Mouse (Mus musculus) erythroblast, embryonic 14.5 days (primary cell): Measurements from ENCODE around the gene Tmem216. TPM values are rescaled to one million over a fixed set of nuclear protein-coding genes. Genes with fewer than 3 reads are reported as not detected.

ENCODE experiments used
- H3K27me3 ChIP-seq: 2 replicates; pipeline ENCODE4 v1.6.1; 2012; ENCODE audit warnings: inconsistent platforms; ENCODE audit not compliant: control insufficient read depth
- H3K36me3 ChIP-seq: 2 replicates; pipeline ENCODE4 v1.6.1; 2012; ENCODE audit warnings: mild to moderate bottlenecking, inconsistent platforms; ENCODE audit not compliant: control insufficient read depth
- H3K4me1 ChIP-seq: 2 replicates; pipeline ENCODE4 v1.6.1; 2012; ENCODE audit warnings: inconsistent platforms; ENCODE audit not compliant: control insufficient read depth
- H3K4me3 ChIP-seq: replicated peaks from 2 replicates; pipeline ENCODE3; 2012; ENCODE audit warnings: moderate library complexity, mild to moderate bottlenecking, inconsistent platforms
- H3K9me3 ChIP-seq: 2 replicates; pipeline ENCODE4 v1.6.1; 2012; ENCODE audit warnings: low read length, inconsistent platforms, mixed read lengths; ENCODE audit not compliant: control insufficient read depth
- GATA1 ChIP-seq: IDR thresholded peaks from 2 replicates; pipeline ENCODE4 v1.6.1; 2012; ENCODE audit warnings: low read length, inconsistent platforms, mixed read lengths
- TAL1 ChIP-seq: IDR thresholded peaks from 3 replicates; pipeline ENCODE4 v1.6.1; 2012; ENCODE audit warnings: low read length, inconsistent platforms, mixed read lengths
- polyA plus RNA-seq: library from polyadenylated mRNA; stranded (reverse); fragments of >175 nt; gene quantifications from 2 replicates; pipeline ENCODE4 v1.2.3, GENCODE M21; 2012

Tmem216 gene
- polyA plus RNA-seq, 1 experiment, result 0.14 TPM

DNA sequence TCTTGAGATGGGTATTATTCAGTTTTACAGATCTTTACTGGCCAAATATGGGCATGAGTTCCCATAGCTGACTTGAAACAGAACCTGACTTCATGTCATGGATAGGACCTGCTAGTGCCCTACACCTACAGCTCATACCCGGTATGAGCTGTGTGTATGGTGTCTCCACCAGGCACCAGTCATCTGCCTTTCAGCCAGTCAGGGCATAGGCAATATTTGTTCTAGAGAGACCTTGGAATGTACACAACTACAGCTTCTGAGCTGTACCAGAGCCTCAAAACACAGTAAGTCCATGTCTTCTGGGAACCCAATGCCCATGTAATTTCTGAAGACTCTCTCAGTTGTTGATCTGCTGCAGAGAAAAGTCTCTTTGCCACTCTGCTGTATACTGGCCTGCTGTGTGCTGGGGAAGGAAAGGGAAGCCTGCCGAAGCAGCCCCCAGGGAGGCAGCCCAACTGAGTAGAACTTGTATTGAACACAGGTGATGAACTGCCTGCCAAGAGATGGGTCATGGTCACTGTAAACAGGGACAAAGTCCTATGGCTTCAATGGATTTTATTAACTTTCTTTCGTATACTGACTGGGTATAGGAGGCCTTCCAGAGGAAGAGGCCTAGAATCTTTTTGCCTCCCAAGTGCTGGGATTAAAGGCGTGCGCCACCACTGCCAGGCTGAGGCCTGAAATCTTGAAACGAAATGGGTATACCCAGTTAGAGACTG, 35.8 kb upstream of the Tmem216 start:
- Histone ChIP-seq H3K27me3 (no peaks in the 10 kb centered on the region), H3K9me3 (no peaks in the 10 kb centered on the region), H3K36me3 (peaks cover 58% of the 10 kb centered on the region), H3K4me1 (no peaks in the 10 kb centered on the region; the same call in 1 of the 2 replicates), H3K4me3 (no peak overlapping the region)
- TF ChIP-seq TAL1, result no peak
- no peak for TF ChIP-seq GATA1

DNA sequence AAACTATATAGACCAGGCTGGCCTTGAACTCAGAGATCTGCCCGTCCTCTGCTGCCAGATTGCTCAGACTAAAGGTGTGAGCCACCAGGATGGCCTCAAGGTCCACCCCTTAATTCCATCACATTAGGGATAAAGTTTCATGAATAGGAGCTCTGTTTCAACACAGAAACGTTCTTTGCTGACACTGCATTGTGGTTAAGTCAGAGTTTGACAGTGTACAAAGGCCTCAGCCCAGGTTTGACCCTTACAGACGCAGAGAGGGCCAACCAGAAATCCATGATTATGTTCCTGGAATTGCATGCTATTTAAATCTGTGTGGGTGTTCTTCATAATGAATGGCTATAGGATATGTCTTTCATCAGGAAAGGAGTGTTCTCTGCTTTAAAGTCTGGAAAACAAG, 34.3 kb upstream of the Tmem216 start:
- H3K4me1 ChIP-seq, result no peaks in the 10 kb centered on the region; the same call in 1 of the 2 replicates
- no peak for TF ChIP-seq GATA1
- no peak for TF ChIP-seq TAL1
- no peaks in the 10 kb centered on the region for H3K9me3 ChIP-seq
- no peaks in the 10 kb centered on the region for H3K27me3 ChIP-seq
- no peak overlapping the region for H3K4me3 ChIP-seq
- H3K36me3 ChIP-seq, result peaks cover 49% of the 10 kb centered on the region

DNA sequence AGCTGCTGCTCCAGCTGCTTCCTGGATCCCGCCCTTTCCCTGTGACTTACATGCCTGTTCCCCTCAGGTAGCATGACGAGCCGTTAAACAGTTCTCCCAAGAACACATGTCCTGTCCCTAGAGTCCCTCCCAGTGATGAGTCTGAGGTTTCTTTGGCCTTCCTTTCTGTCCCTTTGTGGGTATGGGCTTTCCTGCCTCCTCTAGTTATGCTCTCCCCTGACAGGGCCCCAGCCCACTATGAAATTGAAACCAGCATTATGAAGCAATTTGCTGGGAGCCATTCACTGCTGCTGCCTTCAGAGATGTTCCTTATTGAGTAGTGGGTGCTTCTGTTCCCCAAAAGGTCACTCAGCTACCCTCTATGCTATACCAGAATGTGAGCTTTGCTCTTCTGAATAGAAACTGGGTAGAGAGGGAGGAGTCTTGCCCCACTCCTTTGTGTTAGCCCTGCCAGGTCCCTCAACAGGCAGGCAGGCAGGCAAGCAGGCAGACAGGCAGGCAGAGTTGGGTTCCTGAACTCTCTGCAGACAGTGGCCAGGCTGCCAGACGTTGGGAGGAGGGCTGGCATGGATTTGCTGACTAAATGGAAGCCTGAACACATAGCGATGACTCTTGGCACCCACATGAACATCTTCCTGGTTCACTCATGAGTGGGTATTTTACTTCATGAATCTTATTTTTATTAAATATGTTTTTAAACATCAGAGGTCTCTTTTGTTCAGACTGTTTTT, 33.3 kb upstream of the Tmem216 start:
- peaks cover 2% of the 10 kb centered on the region for H3K4me1 ChIP-seq
- H3K9me3 ChIP-seq, result no peaks in the 10 kb centered on the region
- no peak overlapping the region for H3K4me3 ChIP-seq
- TF ChIP-seq GATA1 (no peak), TAL1 (no peak)
- no peaks in the 10 kb centered on the region for H3K27me3 ChIP-seq
- H3K36me3 ChIP-seq, result peaks cover 45% of the 10 kb centered on the region

DNA sequence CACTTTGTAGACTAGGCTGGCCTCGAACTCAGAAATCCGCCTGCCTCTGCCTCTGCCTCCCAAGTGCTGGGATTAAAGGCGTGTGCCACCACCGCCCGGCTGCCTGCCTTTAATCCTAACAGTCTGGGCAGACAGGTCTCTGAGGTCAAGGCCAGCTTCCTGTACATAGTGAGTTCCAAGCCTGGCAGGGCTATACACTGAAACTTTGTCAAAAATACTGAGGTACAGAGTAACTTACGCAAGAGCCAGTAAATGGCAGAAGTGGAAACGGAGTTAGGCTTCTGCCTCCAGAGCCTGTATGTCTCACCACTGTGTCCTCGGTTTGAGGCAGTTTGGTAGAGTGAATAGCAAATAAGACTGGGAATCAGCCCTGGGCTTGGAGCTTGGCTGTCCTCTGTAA, 31.2 kb upstream of the Tmem216 start:
- TF ChIP-seq TAL1, result no peak
- no peak for TF ChIP-seq GATA1
- Histone ChIP-seq H3K4me3 (no peak overlapping the region), H3K9me3 (no peaks in the 10 kb centered on the region), H3K4me1 (peaks cover 2% of the 10 kb centered on the region), H3K27me3 (no peaks in the 10 kb centered on the region), H3K36me3 (peaks cover 41% of the 10 kb centered on the region)

DNA sequence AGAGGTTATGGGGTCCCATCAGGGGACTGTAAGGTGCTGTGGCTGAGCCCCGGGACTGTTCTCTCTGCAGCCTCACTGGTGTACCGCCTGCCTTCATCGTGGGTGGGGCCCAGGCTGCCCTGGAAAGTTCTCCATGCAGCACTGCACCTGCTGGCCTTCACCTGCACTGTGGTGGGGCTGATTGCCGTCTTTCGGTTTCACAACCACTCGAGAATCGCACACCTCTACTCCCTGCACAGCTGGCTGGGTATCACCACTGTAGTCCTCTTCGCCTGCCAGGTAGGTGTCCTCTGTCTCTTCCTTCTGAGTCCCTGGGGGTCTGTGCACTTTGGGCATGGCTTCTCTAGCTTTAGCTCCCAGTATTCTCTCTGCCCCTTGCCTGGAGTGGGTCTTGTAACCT, 29.1 kb upstream of the Tmem216 start:
- Histone ChIP-seq H3K4me1 (peaks cover 2% of the 10 kb centered on the region), H3K9me3 (no peaks in the 10 kb centered on the region), H3K4me3 (no peak overlapping the region), H3K36me3 (peaks cover 44% of the 10 kb centered on the region), H3K27me3 (no peaks in the 10 kb centered on the region)
- TF ChIP-seq GATA1 (no peak), TAL1 (no peak)

DNA sequence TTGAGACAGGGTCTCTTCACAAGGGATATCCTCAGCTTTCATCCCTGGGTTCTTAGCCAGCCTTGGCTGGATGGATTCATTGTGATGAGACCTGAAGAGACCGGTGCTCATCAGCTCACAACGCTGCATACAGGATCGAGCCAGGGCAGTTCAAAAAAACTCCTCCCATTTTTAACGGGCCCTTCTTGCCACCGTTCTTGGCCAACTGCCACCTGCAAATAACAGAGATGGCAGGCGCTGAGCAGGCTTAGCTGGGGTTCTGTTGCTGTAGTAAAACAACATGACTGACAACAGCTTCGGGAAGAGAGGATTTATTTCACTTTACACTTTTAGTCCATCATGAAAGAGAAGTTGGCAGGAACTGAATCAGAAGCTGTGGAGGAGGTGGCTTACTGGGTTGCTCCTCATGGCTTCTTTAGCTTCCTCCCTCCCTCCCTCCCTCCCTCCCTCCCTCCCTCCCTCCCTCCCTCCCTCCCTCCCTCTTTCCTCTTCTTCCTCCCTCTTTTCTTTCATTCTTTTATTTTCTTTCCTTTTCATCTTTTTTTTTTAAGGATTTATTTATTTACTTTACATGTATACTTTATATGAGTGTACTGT, 27.6 kb upstream of the Tmem216 start:
- Histone ChIP-seq H3K9me3 (no peaks in the 10 kb centered on the region), H3K36me3 (peaks cover 38% of the 10 kb centered on the region), H3K27me3 (no peaks in the 10 kb centered on the region), H3K4me3 (no peak overlapping the region), H3K4me1 (peaks cover 12% of the 10 kb centered on the region)
- TF ChIP-seq TAL1, result no peak

DNA sequence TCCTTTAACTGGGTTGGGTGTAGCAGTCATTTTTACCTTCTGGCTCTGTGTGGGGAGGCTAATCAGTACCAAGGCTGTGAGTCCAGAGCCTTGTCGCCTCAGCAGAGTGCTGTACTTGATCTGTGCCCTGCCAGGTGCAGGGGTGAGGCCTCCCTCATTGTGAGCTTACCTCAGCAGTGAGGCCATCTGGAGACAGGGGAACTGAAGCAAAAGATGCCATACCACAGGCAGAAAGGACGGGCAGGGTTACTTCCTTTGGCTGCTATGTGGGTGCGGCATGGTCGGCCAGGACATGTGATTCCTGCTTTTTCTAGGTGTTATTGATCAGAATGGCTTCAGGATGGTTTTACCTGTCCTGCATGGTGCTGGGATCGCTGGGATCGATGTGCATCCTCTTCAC, 25.9 kb upstream of the Tmem216 start:
- H3K9me3 ChIP-seq, result no peaks in the 10 kb centered on the region
- H3K4me3 ChIP-seq, result no peak overlapping the region
- no peaks in the 10 kb centered on the region for H3K27me3 ChIP-seq
- peaks cover 25% of the 10 kb centered on the region for H3K4me1 ChIP-seq
- H3K36me3 ChIP-seq, result peaks cover 30% of the 10 kb centered on the region
- TF ChIP-seq GATA1, result no peak
- no peak for TF ChIP-seq TAL1

DNA sequence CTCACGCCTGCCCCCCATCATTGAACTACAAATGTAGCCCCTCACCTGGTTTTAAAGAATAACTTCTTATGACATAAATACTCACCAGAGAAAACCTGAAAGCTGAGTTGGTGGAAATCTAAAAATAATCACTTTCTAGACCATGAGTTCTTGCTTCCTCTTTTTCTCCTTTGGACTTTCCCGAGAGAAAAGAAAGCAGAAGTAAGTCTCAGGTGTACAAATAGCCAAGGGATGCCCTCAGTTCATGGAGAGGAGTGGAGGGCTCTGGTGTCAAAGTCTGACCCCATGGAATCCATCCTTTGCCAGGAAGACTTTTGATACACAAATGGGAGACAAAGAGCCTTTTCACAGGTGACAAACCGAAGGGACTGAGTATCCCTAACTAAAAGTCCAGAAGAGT, 24.7 kb upstream of the Tmem216 start:
- TF ChIP-seq GATA1 (no peak), TAL1 (no peak)
- Histone ChIP-seq H3K4me3 (no peak overlapping the region), H3K36me3 (peaks cover 27% of the 10 kb centered on the region)

DNA sequence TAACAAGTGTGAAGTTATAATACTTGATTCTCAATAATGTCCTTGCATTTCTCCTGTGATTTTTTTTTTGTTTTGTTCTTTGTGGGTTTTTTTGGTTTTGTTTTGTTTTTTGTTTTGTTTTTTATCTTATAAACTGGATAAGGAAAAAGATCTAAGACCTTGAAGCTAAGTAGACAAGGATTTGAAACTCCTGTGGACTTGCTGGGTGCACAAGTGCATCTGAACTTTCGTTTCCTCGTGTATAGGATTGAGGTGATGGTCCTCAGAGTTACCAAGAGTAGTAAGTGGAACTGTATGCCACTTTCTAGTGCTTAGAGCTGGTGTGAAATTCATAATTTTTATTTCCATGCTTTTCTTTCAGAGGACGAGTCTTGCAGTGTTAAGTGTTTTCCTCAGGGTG, 24.1 kb upstream of the Tmem216 start:
- peaks cover 39% of the 10 kb centered on the region for H3K4me1 ChIP-seq
- H3K9me3 ChIP-seq, result no peaks in the 10 kb centered on the region
- no peaks in the 10 kb centered on the region for H3K27me3 ChIP-seq
- TF ChIP-seq GATA1 (no peak), TAL1 (no peak)
- peaks cover 28% of the 10 kb centered on the region for H3K36me3 ChIP-seq
- no peak overlapping the region for H3K4me3 ChIP-seq

More for the DNA sequence above, 24.7 kb upstream of the Tmem216 start:
- Histone ChIP-seq H3K9me3 (no peaks in the 10 kb centered on the region), H3K27me3 (no peaks in the 10 kb centered on the region), H3K4me1 (peaks cover 35% of the 10 kb centered on the region)
